Comparison of ENCODE assay signal across 12 mouse cellular contexts in the genomic region with DNA sequence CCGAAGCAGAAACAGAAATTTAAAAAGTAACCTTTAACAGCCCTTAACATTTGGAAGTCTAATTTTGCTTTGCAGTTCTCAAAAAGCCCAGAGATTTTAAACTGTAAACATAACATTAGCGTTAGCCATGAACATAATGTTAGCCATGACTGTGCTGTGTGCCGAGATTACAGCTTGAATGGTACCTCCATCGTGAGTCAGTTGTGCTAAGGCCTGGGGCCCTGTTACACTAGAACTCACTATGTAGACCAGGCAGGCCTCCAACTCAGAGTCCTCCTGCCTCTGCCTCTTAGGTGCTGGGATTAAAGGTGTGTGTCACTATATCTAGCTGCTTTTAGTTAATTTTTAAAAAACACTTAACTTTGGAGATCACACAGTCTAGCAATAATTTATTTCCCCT. TPM values are rescaled to one million over a fixed set of nuclear protein-coding genes. Genes with fewer than 3 reads are reported as not detected.
A peak's percentile ranks its signal among the peaks of the same experiment; 100 is the strongest.
DNase-seq lines count a peak whose midpoint lies in the region; ATAC-seq lines count a peak whose summit lies in the region.
"Had no signal": no experiment of that assay in that cellular context is flagged by ENCODE, and none has a peak within 500 bp of the region (broad histone marks: within the 10 kb centered on the region; RNA-seq: fewer than 3 reads in every experiment).

No protein-coding gene starts in this region.

- peak overlapping the region; percentile 75 for H3K27ac ChIP-seq in heart, embryonic 13.5 days (replicated peaks)
- no peak overlapping the region for H3K27ac ChIP-seq in kidney, embryonic 15.5 days
- H3K27ac ChIP-seq in liver, embryonic 16.5 days (ENCODE audit: low read length): peak overlapping the region; percentile 71; the same call in 1 of the 2 replicates
- H3K27ac ChIP-seq: hindbrain, embryonic 12.5 days; kidney, postnatal 0 days; midbrain, embryonic 15.5 days had no signal

- H3K9me3 ChIP-seq in heart, embryonic 13.5 days: no peaks in the 10 kb centered on the region
- H3K9me3 ChIP-seq in kidney, embryonic 15.5 days (replicated peaks): no peaks in the 10 kb centered on the region
- no peaks in the 10 kb centered on the region for H3K9me3 ChIP-seq in liver, embryonic 16.5 days (replicated peaks; ENCODE audit: control insufficient read depth, low read length)
- H3K9me3 ChIP-seq: hindbrain, embryonic 12.5 days; midbrain, embryonic 15.5 days had no signal

- peaks cover 46% of the 10 kb centered on the region for H3K4me1 ChIP-seq in heart, embryonic 13.5 days
- H3K4me1 ChIP-seq in kidney, embryonic 15.5 days: peaks cover 27% of the 10 kb centered on the region
- H3K4me1 ChIP-seq in liver, embryonic 16.5 days (ENCODE audit: control insufficient read depth, low read depth, low read length): peaks cover 47% of the 10 kb centered on the region

- H3K4me2 ChIP-seq in heart, embryonic 13.5 days: no peak overlapping the region
- no peak overlapping the region for H3K4me2 ChIP-seq in kidney, embryonic 15.5 days
- no peak overlapping the region for H3K4me2 ChIP-seq in liver, embryonic 16.5 days (ENCODE audit: low read depth, low read length)
- H3K4me2 ChIP-seq: hindbrain, embryonic 12.5 days; midbrain, embryonic 15.5 days had no signal

- intact Hi-C loops in heart, postnatal 14 days (cut with DNase I): no loop called here

- peaks cover 13% of the 10 kb centered on the region for H3K36me3 ChIP-seq in heart, embryonic 13.5 days
- H3K36me3 ChIP-seq in kidney, embryonic 15.5 days: peaks cover 14% of the 10 kb centered on the region
- H3K36me3 ChIP-seq in liver, embryonic 16.5 days (ENCODE audit: control insufficient read depth, insufficient read depth): peaks cover 2% of the 10 kb centered on the region; the same call in 1 of the 2 replicates
- H3K36me3 ChIP-seq: midbrain, embryonic 15.5 days had no signal

- no peak for DNase-seq in heart, postnatal 14 days
- peak; percentile 71 to 73 for DNase-seq in kidney, adult 8-10 months
- peak; percentile 45 for DNase-seq in kidney, postnatal 14 days
- no peak for DNase-seq in thymus, postnatal 0 days (ENCODE audit: low spot score)
- DNase-seq: cerebellum, postnatal 25 days; thymus, postnatal 4 days had no signal

- H3K27me3 ChIP-seq in heart, embryonic 13.5 days (replicated peaks): no peaks in the 10 kb centered on the region
- no peaks in the 10 kb centered on the region for H3K27me3 ChIP-seq in kidney, embryonic 15.5 days
- H3K27me3 ChIP-seq in liver, embryonic 16.5 days (ENCODE audit: control insufficient read depth, insufficient read depth, low read depth, low read length): no peaks in the 10 kb centered on the region
- H3K27me3 ChIP-seq: hindbrain, embryonic 12.5 days; midbrain, embryonic 15.5 days had no signal

- no peak overlapping the region; the same call in 1 of the 2 replicates for H3K9ac ChIP-seq in heart, embryonic 13.5 days
- no peak overlapping the region for H3K9ac ChIP-seq in kidney, embryonic 15.5 days
- no peak overlapping the region for H3K9ac ChIP-seq in liver, embryonic 16.5 days (ENCODE audit: low read depth, low read length)
- H3K9ac ChIP-seq: hindbrain, embryonic 12.5 days; midbrain, embryonic 15.5 days had no signal

- H3K4me3 ChIP-seq in heart, embryonic 13.5 days: no peak overlapping the region
- H3K4me3 ChIP-seq in kidney, embryonic 15.5 days (replicated peaks): no peak overlapping the region
- H3K4me3 ChIP-seq in liver, embryonic 16.5 days (ENCODE audit: low read depth, low read length): no peak overlapping the region
- H3K4me3 ChIP-seq: hindbrain, embryonic 12.5 days; midbrain, embryonic 15.5 days had no signal

- no peak for ATAC-seq in heart, embryonic 13.5 days (ENCODE audit: extremely low read depth, insufficient number of reproducible peaks, low FRiP score, low TSS enrichment)
- ATAC-seq in kidney, embryonic 15.5 days (replicated peaks; ENCODE audit: low FRiP score): no peak
- ATAC-seq in liver, embryonic 16.5 days (ENCODE audit: low read depth): no peak
- ATAC-seq: midbrain, embryonic 15.5 days had no signal

- WGBS in heart, embryonic 13.5 days: 75% methylated on average over 4 of the region's 4 CpGs
- WGBS in kidney, embryonic 15.5 days: 83% methylated on average over 4 of the region's 4 CpGs
- WGBS in liver, embryonic 16.5 days (ENCODE audit: insufficient replicate concordance): 63% methylated on average over 4 of the region's 4 CpGs

RNA-seq across cellular contexts. Expression of a gene that starts 2.1 kb away (rescaled TPM):
- 21.5 and 21.6 TPM in 2 replicates for polyA plus RNA-seq in heart, embryonic 13.5 days (2015; fragmentation: Nextera tagmentation; extraction: Ambion mirVana)
- total RNA-seq in heart, postnatal 14 days (2021): 10 to 100 TPM; 10.1 to 12.1 TPM
- 32.6 and 34.4 TPM in 2 replicates for polyA plus RNA-seq in kidney, embryonic 15.5 days (2015; fragmentation: Nextera tagmentation; extraction: Ambion mirVana)
- polyA plus RNA-seq in liver, embryonic 16.5 days (2015; fragmentation: Nextera tagmentation; extraction: Ambion mirVana): 20.2 and 21.1 TPM in 2 replicates
- 66.9 and 68.0 TPM in 2 replicates for polyA plus RNA-seq in thymus, postnatal 0 days (2015; fragmentation: Nextera tagmentation; extraction: Ambion mirVana)

RNA-seq across cellular contexts. Expression of a gene that starts 5.9 kb away (rescaled TPM):
- 46.1 and 52.9 TPM in 2 replicates for polyA plus RNA-seq in heart, embryonic 13.5 days (2015; fragmentation: Nextera tagmentation; extraction: Ambion mirVana)
- total RNA-seq in heart, postnatal 14 days (2021): 100 to 1,000 TPM; 102 to 103 TPM
- 53.8 and 60.5 TPM in 2 replicates for polyA plus RNA-seq in kidney, embryonic 15.5 days (2015; fragmentation: Nextera tagmentation; extraction: Ambion mirVana)
- 118 and 119 TPM in 2 replicates for polyA plus RNA-seq in liver, embryonic 16.5 days (2015; fragmentation: Nextera tagmentation; extraction: Ambion mirVana)
- polyA plus RNA-seq in thymus, postnatal 0 days (2015; fragmentation: Nextera tagmentation; extraction: Ambion mirVana): 28.5 and 41.6 TPM in 2 replicates

RNA-seq across cellular contexts. Expression of a gene that starts 26.7 kb away (rescaled TPM):
- 28.4 and 34.6 TPM in 2 replicates for polyA plus RNA-seq in heart, embryonic 13.5 days (2015; fragmentation: Nextera tagmentation; extraction: Ambion mirVana)
- 10 to 100 TPM; 14.4 to 18.4 TPM for total RNA-seq in heart, postnatal 14 days (2021)
- polyA plus RNA-seq in kidney, embryonic 15.5 days (2015; fragmentation: Nextera tagmentation; extraction: Ambion mirVana): 31.7 and 32.0 TPM in 2 replicates
- 15.4 and 15.5 TPM in 2 replicates for polyA plus RNA-seq in liver, embryonic 16.5 days (2015; fragmentation: Nextera tagmentation; extraction: Ambion mirVana)
- 15.7 TPM in 2 replicates for polyA plus RNA-seq in thymus, postnatal 0 days (2015; fragmentation: Nextera tagmentation; extraction: Ambion mirVana)

RNA-seq across cellular contexts. Expression of a gene that starts 27.0 kb away (rescaled TPM):
- 7.6 and 8.4 TPM in 2 replicates for polyA plus RNA-seq in heart, embryonic 13.5 days (2015; fragmentation: Nextera tagmentation; extraction: Ambion mirVana)
- 1 to 10 TPM; 9.4 to 9.5 TPM for total RNA-seq in heart, postnatal 14 days (2021)
- 9.6 and 13.7 TPM in 2 replicates for polyA plus RNA-seq in kidney, embryonic 15.5 days (2015; fragmentation: Nextera tagmentation; extraction: Ambion mirVana)
- polyA plus RNA-seq in liver, embryonic 16.5 days (2015; fragmentation: Nextera tagmentation; extraction: Ambion mirVana): 2.9 and 3.1 TPM in 2 replicates
- 3.0 and 3.3 TPM in 2 replicates for polyA plus RNA-seq in thymus, postnatal 0 days (2015; fragmentation: Nextera tagmentation; extraction: Ambion mirVana)

RNA-seq across cellular contexts. Expression of a gene that starts 28.6 kb away (rescaled TPM):
- 5.0 and 5.1 TPM in 2 replicates for polyA plus RNA-seq in heart, embryonic 13.5 days (2015; fragmentation: Nextera tagmentation; extraction: Ambion mirVana)
- 10 to 100 TPM; 19.9 to 23.7 TPM for total RNA-seq in heart, postnatal 14 days (2021)
- polyA plus RNA-seq in kidney, embryonic 15.5 days (2015; fragmentation: Nextera tagmentation; extraction: Ambion mirVana): 8.0 TPM in 2 replicates
- polyA plus RNA-seq in liver, embryonic 16.5 days (2015; fragmentation: Nextera tagmentation; extraction: Ambion mirVana): 2.1 and 2.3 TPM in 2 replicates
- 5.2 and 7.0 TPM in 2 replicates for polyA plus RNA-seq in thymus, postnatal 0 days (2015; fragmentation: Nextera tagmentation; extraction: Ambion mirVana)

Comparison
In these comparisons a context has a peak if more than half of its experiments do, and no peak if none do; other contexts are left out.
1. DNase-seq: peak in kidney, adult 8-10 months (2 of 2) and kidney, postnatal 14 days (single experiment); none in heart, postnatal 14 days (0 of 2) and thymus, postnatal 0 days (single experiment).